ENCODE assay signal across 12 mouse cellular contexts in genomic region chr4:74396562-74396961, GRCm38 (mm10).
DNase-seq lines count a peak whose midpoint lies in the region.
"Had no signal": no experiment of that assay in that cellular context is flagged by ENCODE, and none has a peak within 500 bp of the region (broad histone marks: within the 10 kb centered on the region; RNA-seq: fewer than 3 reads in every experiment).

No protein-coding gene starts in this region.

- peak; percentile 20 for DNase-seq in A20 (ENCODE audit: low read depth, low spot score)
- DNase-seq in ES-CJ7 (ENCODE audit: low read depth, low spot score): peak; percentile 55
- peak; percentile 12 for DNase-seq in induced T-regulatory cell, adult 2 months (ENCODE audit: low read depth)
- DNase-seq in lung, postnatal 36 days: peak; percentile 65
- DNase-seq in thymus, postnatal 14 days: no peak
- DNase-seq in embryo, embryonic 10 days (ENCODE audit: low spot score): no peak
- DNase-seq in gastrocnemius, postnatal 25 days: no peak
- DNase-seq: cerebellum, postnatal 14 days; gastrocnemius, postnatal 14 days; midbrain, embryonic 14.5 days; right cerebral cortex, postnatal 25 days; thymus, adult 2 months had no signal

Comparison
In these comparisons a context has a peak if more than half of its experiments do, and no peak if none do; other contexts are left out.
1. DNase-seq: peak in A20 (single experiment), ES-CJ7 (single experiment), induced T-regulatory cell, adult 2 months (single experiment) and lung, postnatal 36 days (single experiment); none in thymus, postnatal 14 days (single experiment), embryo, embryonic 10 days (single experiment) and gastrocnemius, postnatal 25 days (single experiment).